Mouse (Mus musculus) granulocyte monocyte progenitor cell, adult 5-6 weeks (primary cell): Measurements from ENCODE around the gene Htr3a. TPM values are rescaled to one million over a fixed set of nuclear protein-coding genes. Genes with fewer than 3 reads are reported as not detected.
A peak's percentile ranks its signal among the peaks of the same experiment; 100 is the strongest.

Experiments
- ATAC-seq: replicated peaks from 2 replicates; pipeline ENCODE4 v1.8.0; 2016; ENCODE audit warnings: mild to moderate bottlenecking, moderate TSS enrichment, inconsistent platforms; ENCODE audit not compliant: poor library complexity, severe bottlenecking
- total RNA-seq, 2 experiments: library from RNA; stranded (forward) in 1 of 2; stranded (reverse) in 1 of 2; fragments of 200-712, 200-1000 nt in 1 of 2; fragments of >200 nt in 1 of 2; fragmentation: Nextera tagmentation in 1 of 2; gene quantifications; 2 replicates each; pipeline ENCODE4 v1.2.3; 2014 to 2017

Htr3a gene
- not detected in 2 replicates for total RNA-seq (2014; fragmentation: Nextera tagmentation)
- not detected in 2 replicates for total RNA-seq (2017)

DNA sequence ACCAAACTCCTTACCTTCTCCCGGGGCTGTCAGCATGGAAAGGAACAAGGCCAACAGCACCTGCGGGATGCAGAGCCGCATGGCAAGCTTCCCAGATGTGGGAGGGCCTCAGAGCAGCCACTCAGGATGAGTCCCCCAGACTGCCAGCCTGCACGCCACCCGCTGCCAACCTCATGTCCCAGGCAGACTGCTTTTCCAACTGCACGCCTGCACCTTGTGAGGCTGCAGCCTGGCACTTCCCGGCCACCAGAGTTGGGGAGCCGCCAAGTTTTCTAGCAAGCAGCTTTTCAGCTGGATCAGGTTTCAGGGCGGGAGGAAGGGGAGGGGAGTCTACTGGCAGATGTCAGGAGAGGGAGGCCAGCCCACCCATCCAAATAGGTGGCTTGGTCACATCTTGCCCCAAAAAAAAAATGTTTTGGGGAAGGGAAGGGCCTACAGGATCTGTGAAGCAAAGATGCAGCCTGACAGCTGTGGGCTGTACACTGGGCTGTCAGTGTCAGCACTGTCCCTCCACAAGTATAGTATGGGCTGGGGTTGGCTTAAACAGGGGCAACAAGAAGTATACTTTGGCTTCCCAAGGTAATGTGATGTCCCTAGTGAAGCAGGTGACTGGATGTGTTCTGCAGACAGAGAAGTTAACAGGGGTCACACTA, at the start of gene Htr3a:
Htr3a (minus strand) TSS at position 215 of the 653 bp plus-strand sequence.
- ATAC-seq: no peak

GRCm38 (mm10) chr9:48947565-48947964, 36.7 kb upstream of the Htr3a start:
- no peak for ATAC-seq

- ATAC-seq: no peak
Measured at GRCm38 (mm10) chr9:48942349-48942748, 31.4 kb upstream of the Htr3a start.

- ATAC-seq: no peak
Measured at GRCm38 (mm10) chr9:48929436-48929835, 18.5 kb upstream of the Htr3a start.

DNA sequence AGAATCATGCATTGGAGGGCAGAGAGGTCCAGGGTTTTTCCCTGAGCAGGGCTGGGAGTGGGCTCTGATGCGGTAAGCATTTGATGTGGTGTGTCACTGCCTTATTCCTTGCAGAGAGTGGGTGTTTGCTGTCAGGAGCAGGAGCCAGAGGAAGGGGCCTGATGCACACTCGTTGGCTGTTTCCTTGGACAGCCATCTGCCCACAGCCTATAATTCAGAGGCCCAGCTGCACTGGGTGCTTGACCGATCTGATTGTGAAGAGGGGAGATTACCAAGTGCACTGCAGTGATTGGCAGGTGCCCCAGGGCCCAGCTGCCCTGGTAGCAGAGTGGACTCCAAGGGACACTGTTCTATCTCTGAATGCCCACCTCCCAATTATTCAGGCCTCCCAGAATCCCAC, 17.9 kb upstream of the Htr3a start:
- ATAC-seq: no peak

DNA sequence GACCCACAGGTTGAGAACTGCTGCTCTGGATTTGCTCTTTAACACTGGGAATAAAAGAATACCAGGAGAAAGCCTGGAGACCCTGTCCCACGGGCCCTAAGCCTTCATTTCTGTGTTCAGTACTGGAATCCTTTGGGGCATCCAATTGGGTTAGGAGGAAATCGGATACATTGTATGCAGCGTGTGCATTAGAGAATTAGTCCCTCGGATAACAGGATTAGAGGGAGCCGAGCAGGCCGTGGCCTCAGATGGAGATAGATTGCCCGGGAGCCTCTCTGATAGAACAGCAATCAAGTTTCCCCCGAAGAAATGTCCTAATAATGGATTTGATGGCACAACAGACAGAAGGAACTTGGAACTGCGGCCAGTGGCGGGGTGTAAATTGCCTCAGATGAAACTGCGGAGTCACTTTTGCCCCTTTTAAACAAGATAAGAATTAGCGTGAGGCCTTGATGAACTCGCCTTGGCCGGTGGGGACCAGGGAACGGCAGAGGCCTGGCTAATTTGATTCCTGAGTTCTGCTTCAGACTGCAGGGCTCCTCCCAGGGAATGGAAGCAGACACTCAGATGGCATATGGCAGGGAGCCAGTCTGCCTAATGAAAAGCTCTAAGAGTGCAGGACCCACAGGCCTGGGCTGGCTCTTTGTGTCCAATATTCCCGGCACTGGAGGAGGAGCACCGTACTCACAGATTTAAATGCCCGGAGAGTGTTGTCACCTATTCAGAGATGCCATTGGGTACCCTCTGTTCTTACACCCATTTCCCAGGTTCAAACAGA, 5.3 kb upstream of the Htr3a start:
- no peak for ATAC-seq

DNA sequence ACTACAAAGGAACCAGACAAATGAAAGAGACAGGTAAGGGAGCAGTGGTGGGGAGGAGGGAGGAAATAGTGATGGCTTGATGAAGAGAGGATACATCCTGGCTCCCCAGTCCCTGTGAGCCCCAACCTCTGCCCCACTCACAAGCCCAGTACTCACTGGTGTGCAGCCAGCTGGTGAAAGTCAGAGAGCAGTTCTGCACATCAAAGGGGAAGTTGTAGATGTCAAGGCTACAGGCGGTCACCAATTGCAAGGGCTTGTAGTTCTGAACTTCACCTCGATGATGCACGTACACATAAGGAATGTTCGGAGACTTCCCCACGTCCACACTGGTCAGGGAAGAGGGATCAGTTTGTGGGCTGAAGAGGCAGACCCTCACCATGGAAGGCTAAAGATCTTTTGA, 6.5 kb downstream of the Htr3a start:
- no peak for ATAC-seq

DNA sequence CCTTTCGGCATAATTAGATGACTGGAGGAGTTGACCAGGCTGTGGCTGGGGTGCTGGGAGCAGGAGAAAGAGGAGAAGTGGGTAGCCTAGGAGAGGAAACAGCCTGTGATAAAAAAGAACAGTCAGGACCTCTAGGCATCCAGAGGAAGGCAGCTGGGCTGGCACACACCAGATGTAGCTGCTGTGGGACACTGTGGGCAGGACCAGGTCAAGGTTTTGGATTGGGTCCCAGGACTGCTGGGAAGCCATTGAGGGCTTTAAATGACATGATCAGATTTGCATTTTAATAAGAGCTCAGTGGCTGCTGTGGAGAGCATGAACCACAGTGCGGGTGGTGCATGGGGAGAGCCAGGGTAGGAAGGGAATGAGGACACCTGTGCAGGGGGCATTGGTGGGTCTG, 7.1 kb downstream of the Htr3a start:
- no peak for ATAC-seq

DNA sequence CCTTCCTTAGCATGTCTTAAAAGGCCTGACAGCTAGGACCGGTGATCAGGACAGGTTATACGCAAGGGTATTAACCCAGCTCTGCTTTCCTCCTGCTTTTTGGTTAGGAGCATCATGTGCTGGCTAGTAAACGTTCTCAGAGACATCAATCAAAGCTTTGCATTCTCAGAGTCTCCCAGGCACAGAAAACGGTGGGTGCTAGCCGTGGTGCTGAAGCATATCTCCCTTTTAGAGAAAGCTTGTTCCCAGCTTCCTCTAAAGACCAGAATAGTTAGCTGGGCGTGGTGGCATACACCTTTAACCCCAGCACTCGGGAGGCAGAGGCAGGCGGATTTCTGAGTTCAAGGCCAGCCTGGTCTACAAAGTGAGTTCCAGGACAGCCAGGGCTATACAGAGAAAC, 12.3 kb downstream of the Htr3a start:
- no peak for ATAC-seq

DNA sequence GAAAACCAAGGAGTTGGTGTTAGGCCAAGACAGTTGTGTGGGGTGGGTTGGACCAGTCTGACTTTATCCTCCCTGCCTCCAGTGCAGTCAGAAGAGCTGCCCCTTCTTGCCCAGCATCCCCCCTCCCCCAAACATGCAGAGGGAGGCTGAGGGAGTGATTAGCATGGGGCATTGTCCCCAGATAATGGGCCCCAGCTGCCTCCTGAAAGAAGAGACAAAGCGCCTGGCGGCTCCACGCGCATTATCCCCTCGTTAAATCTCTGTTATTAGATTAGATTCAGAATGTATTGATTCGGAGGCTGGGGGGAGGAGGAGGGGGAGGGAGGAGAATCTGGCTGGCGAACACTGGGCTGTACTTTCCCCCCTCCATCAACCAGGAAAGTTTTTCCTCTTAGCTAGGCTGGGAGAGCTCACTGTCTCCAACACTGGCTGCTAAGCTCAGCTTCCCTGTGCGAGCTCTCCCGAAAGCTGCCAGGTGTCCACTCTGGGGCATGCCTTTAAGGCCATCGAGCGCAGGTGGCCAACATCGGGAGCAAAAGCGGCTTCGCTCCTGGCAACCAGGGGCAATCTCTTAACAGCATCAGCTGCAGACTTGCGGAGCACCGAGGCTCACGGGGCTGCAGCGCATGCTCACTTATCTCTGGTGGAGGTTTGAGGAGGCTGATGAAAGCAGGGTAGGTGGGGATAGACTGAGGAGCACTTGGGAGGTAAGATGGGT, 14.9 kb downstream of the Htr3a start:
- ATAC-seq: no peak

DNA sequence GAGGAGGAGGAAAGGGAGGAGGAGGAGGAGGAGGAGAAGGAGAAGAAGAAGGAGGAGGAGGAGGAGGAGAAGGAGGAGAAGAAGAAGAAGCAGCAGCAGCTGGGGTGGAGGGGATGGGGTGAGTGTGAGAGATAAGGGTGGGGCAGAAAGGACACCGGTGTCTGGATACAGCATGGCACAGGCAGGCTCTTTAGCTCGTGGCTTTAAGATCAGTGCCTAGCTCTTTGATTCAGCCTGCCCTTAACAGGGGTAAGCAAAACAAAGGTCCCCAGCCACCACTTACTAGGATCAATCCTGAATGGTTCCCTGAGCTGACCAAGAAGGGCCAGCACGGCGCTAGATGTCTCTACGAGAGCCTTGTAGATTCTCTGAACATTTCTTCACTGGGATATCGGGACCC, 16.1 kb downstream of the Htr3a start:
- ATAC-seq: no peak

DNA sequence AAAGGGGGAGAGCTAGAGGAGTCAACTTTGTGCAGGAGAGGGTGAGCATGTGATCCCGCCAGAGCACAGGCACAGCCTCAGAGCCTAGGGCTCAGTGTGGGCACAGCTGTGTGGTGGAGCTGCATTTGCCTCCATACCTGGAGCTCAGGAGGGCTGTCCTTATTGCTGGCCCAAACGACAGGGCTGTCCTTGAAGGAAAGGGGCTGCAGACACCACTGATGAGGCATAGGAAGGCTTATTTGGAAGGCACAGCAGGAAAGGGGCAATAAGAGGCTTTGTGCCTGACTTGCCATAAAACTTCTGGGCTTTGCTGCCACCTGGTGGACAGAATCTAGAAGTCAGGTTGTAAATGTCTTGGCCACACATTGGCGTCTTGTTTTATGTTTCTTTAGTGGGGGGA, 16.9 kb downstream of the Htr3a start:
- ATAC-seq: peak; percentile 33; the same call in 1 of the 2 replicates

GRCm38 (mm10) chr9:48889093-48889492, 21.8 kb downstream of the Htr3a start:
- ATAC-seq: no peak

DNA sequence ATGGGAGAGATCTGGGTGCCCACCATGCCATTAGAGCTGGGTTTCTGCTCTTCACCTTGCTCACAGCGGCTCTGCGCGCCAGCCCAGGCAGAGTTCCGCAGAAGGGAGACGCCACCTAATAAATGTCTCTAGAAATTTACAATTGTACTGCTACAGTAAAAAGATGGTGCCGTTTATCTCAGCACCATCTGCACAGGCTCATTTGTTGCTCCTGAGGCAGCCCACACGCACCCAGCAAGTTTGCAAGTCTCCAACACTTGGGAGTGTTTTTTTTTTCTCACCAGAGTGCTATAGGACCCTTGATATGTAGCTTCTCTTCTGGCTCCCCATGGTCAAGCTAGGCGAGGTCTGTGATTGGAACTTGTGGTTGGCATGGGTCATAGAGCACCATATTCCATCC, 38.0 kb downstream of the Htr3a start:
- ATAC-seq: no peak

DNA sequence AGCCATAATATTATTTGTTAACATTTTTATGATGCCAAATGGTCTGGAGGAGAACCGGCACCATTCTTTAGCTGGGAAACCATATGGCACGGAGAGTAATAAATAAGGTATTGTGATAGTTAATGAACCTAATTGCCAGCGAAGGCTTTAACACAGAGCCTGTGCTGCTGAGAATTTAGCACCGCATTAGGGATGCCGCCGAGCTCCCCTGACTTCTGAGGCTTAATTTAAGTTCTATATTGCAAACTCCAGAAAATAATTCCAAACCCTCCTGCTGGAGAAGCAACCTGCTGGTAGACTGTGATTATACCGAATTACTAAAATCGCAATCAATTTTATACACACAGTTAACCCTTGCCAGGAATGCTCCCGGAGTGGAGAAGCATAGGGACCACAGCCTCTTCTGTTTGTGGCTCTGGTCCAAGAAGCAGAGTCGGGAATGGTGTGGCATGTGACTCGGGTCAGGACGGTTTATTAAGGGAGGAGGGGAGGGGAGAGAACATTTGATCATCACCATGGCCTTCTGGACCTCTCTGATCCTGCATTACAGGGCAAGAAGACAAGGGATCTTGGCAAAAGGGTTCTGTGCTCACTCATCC, 44.3 kb downstream of the Htr3a start:
- no peak for ATAC-seq

DNA sequence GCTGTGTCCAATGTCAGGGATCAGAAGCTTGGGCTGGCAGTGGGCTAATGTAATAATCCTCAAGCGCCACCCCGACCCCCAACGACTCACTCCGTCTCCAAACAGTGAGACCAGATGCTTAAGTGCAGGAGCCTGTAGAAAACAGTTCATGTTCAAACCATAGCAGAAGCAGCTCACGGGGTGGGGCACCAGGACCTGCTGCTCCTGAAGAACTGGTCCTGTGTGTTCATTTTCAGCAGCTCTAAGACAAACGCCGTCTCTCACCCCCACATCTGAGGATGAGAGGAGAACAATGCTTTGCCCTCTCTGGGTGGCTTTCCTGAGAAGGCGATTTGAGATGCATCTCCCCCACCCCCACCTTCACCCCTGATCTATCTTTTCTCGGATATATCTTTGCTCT, 45.7 kb downstream of the Htr3a start:
- ATAC-seq: no peak

- no peak for ATAC-seq
Measured at GRCm38 (mm10) chr9:48861481-48861880, 49.4 kb downstream of the Htr3a start.

DNA sequence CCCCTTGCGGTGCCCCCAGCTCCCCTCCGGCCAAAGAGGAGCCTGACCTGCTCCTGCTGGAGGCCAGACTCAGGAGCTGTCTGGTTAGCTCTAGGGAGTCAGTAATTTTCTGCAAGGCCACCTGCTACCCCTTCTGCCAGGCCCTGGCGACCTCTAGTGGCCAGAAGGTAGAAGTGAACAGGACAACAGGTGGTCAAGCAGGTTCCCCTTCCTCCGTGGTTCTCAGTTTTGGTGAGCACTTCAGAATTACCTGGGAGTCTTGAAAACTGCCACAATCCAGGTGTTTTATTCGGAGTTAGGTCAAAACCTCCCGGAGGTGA, 50.4 kb downstream of the Htr3a start:
- ATAC-seq: peak; percentile 92

GRCm38 (mm10) chr9:48859828-48860525, 50.9 kb downstream of the Htr3a start:
- no peak for ATAC-seq

DNA sequence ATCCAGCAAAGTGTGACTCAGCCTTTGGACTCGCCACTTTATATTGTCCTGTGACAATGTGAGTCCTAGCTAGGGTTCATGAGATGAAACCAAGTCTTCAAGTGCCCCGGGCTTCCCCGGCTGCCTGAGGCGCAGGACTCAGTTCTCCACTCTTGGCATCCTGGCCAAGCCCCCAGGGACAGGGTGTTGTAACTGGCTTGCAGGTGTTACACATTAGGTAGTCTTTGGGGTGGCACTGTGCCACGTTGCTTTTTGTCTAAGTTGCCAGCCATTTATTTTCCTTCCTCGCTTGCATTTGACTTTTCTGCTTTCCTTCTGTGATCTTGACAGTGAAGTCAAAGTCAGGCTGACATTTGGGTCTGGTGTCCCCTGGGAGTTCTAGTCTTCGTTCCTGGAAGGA, 53.0 kb downstream of the Htr3a start:
- ATAC-seq: no peak
